Mouse (Mus musculus): ENCODE data around the gene Glt8d2.

DNA sequence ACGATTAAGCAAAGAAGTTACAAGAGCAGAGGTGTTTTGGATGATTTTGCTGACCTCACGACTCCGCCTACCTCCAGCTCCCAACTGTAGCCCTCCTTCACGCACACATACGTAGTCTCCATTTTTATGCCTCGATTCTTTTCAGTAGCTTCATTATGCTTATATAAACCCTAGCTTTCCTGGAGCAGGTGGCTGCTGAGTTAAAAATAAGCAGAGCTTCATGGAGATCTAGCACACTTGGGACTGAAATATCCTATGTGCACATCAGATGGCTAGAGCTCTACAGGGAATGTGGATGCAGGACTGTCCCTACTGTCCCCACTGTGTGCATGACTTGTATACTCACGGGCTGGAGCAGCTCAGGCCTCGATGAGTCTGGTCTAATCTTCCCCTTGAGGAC is 28.6 kb downstream of the Glt8d2 start:
- TF ChIP-seq CTCF (IDR thresholded peaks at IDR 0.05; ENCODE audit: borderline replicate concordance, extremely low read depth, insufficient read depth, insufficient read length) (no peak), POLR2A (IDR thresholded peaks at IDR 0.05; ENCODE audit: borderline replicate concordance, extremely low read depth, insufficient read depth, insufficient read length, poor library complexity, severe bottlenecking) (no peak)

Data from brain, embryonic 14.5 days (tissue).